Mouse (Mus musculus) cerebellum, adult 8-10 months (tissue): Measurements from ENCODE around the gene Isyna1.

Source experiments
- DNase-seq: peaks from one replicate; pipeline ENCODE4 v3.0.0; 2022

The Isyna1 gene

GRCm38 (mm10) chr8:70629574-70630531, 35.7 kb downstream of the Isyna1 start:
- peak; percentile 96 for DNase-seq

DNA sequence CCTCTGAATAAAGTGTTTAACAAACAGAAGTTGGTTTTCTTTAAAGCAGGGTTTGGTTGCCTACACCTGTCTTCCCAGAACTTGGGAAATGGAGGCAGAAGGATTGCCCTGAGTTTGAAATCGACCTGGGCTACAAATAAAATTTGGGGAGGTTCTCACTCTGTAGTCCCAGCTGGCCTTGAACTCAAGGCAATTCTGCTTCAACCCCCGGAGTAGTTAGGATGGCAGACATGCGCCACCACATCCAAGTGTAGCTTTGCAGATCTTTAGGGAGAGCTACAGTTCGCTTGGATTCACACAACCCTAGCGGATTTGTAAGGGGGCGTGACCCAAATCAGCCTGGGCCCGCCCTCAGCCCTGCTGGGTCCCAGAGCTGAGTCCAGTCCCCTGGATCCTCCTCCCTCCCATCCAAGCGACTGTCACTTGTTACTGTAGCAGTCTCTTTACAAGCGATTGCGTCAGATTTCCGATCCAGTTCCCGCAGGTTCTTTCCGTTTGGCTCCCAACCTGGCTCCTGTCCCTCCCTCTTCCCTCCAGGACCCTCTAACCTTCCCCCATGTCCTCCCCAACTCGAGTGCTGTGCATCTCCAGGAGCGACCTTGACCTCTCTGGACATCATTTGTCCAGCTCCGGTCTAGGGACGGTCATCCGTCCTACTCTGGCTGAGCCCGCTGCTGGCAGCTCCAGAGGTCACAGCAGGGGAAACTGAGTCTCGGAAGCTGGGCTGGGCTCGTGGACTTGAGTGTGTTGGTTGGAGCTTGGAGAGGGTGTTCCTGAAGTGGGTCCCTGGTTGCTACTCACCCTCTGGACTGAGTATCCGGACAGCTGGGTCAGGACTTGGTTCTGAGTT, 36.6 kb downstream of the Isyna1 start:
- DNase-seq = no peak

DNA sequence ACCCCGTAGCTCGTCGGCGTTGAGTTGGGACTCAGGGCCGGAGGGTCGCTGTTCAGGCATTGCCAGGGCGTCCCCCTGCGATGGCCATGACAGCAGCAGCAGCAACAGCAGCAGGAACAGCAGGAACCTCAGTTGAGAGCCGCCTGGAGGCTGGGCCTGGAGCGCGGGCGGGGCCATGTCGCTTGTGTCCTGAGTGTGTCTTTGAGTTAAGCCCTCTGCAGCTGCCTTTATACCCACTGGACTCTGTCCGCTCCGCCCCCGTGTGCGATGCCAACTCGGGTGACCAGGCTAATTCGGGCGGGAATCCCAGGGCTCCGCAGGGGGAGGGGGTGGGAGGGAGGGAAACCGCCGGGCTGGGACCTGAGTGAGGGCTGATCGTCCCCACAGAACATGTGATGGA, 37.3 kb downstream of the Isyna1 start:
- DNase-seq = no peak

DNA sequence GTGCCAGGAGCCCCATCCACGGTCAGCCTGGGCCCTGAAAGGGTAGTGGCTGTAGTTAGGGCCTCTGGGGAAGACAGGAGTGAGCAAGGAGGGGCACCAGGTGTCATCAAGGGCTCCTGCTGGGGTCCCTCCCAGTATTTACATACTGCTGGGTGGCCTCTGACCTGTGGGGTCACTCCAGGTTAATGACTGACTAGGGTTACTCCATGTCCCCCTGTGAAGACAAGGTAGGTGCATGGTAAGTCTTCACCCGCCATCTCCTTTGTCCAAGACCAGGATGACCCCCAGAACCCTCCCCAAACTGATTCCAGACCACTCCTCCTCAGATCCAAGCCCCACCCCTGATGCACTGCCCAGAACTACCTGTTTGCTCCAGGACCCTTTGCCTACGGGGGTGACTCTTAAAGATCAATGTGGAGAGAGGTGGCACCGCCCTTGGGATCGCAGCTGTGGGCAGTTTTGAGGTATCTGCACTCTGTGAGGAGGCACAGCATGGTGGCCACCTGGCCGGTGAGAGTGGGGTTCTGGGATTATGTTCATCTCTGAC, 38.2 kb downstream of the Isyna1 start, which contains the start of gene Gdf15:
Gene Gdf15 (minus strand): TSS at position 111 of the 547 bp plus-strand sequence.
- no peak for DNase-seq

DNA sequence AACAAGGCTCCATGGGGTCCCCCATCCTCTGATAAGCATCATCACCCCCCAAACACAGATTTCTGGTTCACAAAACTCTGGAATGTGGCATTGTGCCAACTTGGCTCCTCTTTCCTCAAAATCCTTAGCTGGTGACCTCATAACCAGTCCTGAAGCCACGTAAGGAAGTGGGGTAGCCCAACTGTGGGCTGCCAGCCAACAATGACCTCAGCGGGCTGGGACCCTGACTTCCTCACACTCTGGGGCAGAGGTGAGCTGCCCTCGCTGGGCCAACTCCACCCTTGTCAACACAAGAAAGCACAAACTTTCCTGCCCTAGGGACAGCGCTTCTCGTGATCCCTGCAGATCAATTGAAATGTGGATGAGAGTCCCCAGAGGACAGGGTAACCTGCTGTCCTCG, 39.9 kb downstream of the Isyna1 start:
- DNase-seq = no peak

GRCm38 (mm10) chr8:70635527-70635926, 41.4 kb downstream of the Isyna1 start:
- DNase-seq = no peak

DNA sequence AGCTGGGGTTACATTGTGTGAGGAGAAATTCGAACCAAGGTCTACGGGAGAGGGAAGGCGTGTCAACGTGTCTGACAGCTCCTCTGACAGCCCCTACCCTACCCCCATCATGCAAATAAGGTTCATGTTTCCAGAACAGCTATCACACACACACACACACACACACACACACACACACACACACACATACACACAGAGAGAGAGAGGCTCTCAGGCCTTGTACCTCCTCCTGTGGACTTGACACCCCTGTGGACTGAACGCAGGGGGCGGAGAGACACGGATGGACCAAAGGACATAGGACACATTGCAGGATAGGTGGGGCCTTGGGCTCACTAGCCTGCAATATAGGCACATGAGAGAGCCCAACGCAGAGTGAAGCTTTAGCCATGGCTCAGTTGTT, 42.7 kb downstream of the Isyna1 start:
- DNase-seq = no peak

GRCm38 (mm10) chr8:70638752-70639151, 44.6 kb downstream of the Isyna1 start:
- no peak for DNase-seq

GRCm38 (mm10) chr8:70643019-70643418, 48.8 kb downstream of the Isyna1 start:
- no peak for DNase-seq

- no peak for DNase-seq
Measured at GRCm38 (mm10) chr8:70644065-70644464, 49.9 kb downstream of the Isyna1 start.

GRCm38 (mm10) chr8:70645501-70646224, 51.5 kb downstream of the Isyna1 start:
- DNase-seq = no peak

DNA sequence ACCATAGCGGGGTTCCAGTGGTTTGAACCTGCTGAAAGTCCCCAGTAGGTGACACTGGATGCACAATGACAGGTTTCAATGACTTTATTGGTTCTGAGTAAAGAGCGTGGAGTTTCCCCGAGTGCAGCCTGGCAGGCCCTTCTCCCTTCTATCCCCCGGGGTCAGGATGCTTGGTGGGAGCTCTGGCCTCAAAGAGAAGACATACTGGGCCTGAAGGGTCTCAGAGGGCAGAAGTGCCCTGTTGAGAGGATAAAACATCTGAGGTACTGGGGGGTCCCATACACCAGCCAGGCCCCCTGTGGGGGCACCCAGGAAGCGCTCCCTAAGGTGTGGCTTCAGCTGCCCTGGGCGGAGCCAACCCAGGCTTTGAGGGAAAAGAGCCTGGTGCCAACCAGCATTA, 52.2 kb downstream of the Isyna1 start:
- no peak for DNase-seq

GRCm38 (mm10) chr8:70646775-70647174, 52.6 kb downstream of the Isyna1 start:
- DNase-seq = no peak
